Mouse (Mus musculus): ENCODE data around the gene Enpp7.

Gene Enpp7

DNA sequence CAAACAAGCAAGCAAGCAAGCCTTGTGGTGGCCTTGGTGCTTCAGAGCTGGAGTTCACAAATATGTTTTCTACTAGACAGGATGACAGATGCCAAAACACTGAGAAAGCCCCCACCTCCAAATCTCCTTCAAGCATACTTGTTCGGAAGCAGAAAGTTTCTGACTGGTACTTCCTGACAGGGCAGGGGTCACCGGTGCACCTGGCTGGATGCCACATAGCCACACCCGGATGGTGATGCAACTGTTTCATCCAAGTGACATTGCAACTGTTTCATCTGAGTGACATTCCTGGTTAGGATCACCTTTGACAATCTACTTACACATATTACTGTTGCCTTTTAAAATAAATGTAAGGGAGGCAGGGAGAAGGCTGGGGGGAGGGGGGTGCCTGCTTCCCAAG lies 9.2 kb downstream of the Enpp7 start:
- no peak for DNase-seq (ENCODE audit: low spot score)

DNA sequence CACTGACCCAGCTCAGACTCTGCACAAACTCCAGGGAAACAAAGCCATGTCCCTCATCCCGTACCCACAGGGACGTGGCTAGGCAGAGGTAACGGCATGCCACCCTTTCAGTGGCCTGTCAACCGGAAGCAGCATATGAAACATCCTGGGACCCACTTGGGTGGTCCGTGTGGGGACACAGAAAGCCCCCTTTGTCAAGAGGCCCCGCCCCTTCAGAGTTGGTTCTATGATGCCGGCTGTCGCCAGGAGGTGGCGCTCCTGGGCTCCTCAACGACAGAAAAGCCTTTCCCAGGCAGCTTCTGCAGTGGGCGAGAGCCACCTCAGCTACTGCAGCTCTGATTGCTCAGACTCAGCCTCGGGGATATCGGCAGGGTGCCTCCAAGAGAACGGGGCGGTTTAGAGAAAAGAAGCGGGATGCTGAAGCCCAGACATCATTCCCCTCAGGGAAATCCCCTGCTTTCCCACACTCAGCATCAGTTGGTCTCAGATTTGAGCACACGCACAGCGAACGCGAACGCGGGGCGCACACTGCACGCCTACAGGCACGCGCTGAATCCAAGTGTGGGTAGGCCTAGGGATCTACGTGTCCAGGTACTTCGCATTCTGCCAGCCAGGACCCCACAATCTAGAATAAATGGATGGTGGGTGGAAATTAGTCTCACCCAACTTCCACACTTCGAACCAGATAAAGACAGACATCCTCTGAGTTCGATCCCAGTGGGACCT lies 10.7 kb downstream of the Enpp7 start:
- DNase-seq (ENCODE audit: low spot score), result peak; percentile 28

DNA sequence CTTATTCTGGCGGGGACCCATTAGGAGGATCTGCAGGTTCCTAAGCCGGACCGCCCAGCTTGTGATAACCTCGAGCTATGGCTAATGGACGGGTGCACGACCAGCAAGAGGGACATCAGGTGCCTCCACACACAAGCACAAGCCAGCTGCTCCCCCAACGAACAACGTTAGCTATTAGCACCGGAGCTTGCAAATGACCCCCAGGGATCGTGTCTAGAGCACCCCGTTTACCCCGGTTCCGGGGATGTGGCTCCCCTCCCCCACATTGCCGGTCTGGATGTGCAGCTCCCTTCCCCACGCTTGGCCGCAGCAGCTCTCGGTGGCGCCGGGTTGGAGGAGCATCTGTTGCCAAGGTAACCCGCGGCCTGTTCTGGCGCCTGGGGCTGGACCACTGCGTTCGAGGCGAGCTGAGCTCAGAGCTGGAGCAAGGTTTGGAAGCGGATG lies 11.4 kb downstream of the Enpp7 start:
- no peak for DNase-seq (ENCODE audit: low spot score)

DNA sequence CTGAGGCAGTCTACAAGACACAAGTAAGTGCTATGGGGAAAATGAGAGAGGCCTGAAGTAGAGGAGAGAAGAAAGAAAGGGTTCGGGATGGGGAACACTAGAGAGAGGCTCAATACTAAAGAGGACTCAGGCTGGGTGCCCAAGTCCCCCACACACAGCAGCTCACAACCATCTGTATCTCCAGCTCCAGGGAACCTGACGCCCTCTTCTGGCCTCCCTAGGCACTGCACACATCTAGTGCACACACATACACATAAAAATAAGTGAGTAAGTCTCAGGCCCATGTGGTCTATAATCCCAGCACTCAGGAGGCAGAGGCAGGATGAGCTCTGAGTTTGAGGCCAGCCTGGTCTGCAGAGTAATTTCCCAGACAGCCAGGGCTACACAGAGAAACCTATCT lies 12.9 kb downstream of the Enpp7 start:
- DNase-seq (ENCODE audit: low spot score), result no peak

DNA sequence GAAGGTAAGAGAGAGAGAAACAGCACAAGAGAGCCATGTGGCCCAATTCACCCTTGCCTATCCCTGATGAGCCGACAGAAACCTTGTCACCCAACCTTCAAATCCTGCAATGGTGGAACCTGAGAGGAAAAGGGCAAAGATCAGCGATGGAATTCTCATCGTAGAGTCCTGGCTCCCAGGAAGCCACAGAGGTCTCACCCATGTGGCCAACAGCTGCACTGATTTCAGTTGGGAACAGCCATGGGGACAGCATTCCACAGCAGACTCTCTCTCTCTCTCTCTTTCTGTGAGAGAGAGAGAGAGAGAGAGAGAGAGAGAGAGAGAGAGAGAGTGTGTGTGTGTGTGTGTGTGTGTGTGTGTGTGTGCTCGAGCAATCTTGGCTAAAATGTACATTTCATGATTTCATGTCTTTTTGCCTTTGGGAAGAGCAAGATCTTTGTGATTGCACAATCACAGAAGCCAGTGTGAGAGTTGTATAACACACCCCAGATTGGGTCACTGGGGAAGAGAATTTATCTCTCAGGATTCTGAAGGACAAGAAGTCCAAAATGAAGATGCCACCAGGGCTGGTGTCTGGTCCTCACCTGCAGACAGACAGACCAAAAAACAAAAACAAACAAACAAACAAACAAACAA lies 13.6 kb downstream of the Enpp7 start:
- no peak for DNase-seq (ENCODE audit: low spot score)

DNA sequence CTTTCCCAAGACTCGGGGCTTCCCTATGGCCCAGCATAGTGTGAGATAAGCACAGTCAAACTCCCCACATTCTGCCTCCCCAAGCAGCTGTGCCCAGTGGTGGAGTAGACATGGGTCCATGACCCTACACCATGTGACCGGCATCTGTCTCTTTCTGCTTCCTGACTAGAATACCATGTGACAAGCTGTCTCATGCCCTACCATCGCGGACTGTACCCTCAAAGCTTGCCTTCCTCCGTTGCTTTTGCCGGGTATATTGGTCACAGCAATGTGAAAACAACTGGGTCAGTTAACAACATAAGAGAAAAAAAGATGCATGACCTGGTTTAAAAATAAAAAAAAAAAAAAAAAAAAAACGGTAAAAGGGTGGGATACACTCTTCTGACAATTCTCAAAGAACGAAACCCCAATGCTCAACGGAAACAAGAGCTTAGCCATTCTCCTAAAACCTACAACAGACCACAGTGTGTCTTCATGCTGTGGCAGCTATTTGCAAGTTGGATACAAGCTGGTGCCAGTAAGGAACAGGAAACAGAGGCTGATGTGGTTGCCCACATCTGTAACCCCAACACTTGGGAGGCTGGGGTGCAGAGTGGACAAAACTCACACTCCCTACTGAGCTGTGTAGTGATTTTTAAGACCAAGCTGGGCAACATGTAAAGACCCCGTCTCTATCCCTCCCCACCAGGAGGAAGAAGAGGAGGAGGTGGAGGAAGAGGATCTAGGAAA lies 17.7 kb downstream of the Enpp7 start:
- no peak for DNase-seq (ENCODE audit: low spot score)

DNA sequence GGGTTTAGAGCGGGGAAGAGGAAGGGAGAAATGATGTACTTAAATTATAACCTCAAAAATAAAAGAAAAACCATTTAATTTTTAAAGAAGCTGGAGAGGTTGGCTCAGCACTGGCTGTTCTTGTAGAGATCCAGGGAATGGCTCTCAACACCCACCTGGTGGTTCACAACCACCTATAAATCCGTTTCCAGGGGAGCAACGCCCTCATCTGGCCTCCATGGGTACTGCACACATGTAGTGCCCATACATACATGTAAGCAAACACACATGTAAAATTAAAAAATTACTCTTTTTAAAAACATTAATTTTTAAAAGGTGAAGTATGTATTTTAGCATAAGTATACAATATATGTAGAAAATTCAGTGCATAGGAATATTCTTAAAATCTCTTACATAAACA lies 18.5 kb downstream of the Enpp7 start:
- no peak for DNase-seq (ENCODE audit: low spot score)

DNA sequence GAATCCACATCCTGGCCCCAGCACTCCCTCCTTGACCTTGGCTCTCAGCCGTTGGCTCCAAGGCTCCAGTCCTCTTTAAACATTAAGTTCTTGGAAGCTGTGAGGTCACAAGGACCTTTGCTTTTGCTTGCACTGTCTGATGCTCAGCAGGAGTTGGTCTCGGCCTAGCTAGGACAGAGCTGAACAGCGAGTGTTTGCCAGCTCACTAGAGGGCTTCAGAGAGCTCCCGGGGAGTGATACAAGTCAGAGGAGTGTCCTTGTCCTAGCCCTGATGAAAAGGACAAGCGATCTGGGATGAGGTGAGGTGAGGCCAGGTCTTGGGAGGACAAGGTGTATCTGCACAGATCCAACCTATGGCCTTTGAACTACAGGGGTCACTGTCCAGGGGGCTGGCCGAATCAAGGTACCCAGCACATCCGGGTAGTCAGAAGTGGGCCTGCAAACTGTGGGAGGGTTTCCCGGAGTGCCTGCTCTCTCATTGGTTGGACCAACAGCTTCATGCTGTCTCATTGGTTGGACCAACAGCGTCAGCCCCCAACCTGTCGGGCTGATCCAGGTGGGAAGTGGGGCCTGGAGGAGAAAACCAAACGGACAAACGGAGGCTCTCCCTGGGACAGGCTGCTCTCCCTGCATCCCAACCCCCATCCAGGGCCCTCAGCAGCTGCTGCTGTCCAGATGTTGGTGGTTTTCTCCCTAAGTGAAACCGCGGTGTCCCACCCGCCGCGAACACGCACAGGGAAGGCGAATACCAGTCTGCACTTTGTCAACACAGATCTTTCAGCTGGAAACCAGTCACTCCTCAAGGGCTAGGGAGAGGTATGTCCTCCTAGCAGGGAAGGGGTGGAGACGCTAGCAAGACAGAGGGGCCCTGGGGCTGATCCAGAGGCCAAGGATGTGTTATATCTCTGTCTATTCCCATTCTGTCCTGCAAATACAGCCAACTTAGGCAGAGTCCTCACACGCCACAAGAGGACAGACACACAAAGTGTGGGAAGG lies 19.8 kb downstream of the Enpp7 start:
- no peak for DNase-seq (ENCODE audit: low spot score)

DNA sequence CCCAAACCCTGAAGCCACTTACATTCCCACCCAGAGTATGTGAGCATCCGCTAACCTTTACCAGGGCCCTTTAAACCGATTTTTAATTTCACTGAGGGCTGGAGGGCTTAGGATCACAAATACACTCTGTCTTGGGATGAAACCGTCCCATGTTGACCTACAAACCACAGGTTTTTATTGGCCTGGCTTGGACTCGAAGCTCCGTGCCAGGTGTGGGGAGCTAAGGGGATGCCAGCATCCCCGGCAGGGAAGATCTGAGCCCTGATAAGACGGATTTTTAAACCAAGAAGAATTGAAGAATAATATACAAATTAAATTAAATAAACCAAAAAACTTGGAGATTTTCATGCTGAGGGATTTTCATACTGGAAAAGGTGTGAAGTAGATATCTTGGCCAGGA lies 26.5 kb downstream of the Enpp7 start:
- DNase-seq (ENCODE audit: low spot score), result no peak

DNA sequence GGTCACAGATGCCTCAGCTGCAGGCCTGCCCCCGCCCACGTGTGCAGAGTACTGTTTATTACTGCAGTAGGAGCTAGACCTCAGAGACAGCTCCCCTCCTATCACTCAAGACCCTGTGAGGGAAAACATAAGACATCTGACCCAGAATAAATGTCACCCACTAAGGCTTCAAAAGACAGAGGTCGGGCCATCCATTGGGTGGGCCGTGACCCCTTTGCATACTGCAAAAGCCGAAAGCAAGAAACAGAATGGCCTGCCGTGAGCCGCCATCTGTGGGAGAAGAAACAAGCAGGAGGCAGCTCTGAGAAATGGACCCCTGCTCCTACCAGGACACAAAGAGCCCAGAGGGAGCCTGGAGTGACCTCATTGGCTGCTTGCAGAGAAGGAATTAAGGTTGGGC lies 29.5 kb downstream of the Enpp7 start:
- no peak for DNase-seq (ENCODE audit: low spot score)

DNA sequence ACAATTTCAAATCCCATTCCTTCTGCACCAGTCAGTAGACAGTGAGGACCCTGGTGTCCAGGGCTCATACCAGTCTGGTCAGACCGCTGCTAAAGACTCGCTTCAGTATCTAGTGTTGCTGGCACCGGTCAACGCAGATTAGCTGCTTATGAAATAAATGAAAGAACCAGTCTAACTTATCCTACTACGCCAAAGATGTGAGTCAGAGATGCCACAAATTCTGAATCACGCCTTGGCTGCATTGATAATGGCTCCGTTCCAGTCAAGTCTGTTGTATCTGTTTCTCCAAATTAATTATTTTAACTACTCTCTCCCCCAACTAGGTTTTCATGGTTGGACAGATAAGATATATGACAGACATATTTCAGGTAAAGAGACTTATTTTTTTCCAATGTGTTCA lies 33.2 kb downstream of the Enpp7 start:
- no peak for DNase-seq (ENCODE audit: low spot score)

DNA sequence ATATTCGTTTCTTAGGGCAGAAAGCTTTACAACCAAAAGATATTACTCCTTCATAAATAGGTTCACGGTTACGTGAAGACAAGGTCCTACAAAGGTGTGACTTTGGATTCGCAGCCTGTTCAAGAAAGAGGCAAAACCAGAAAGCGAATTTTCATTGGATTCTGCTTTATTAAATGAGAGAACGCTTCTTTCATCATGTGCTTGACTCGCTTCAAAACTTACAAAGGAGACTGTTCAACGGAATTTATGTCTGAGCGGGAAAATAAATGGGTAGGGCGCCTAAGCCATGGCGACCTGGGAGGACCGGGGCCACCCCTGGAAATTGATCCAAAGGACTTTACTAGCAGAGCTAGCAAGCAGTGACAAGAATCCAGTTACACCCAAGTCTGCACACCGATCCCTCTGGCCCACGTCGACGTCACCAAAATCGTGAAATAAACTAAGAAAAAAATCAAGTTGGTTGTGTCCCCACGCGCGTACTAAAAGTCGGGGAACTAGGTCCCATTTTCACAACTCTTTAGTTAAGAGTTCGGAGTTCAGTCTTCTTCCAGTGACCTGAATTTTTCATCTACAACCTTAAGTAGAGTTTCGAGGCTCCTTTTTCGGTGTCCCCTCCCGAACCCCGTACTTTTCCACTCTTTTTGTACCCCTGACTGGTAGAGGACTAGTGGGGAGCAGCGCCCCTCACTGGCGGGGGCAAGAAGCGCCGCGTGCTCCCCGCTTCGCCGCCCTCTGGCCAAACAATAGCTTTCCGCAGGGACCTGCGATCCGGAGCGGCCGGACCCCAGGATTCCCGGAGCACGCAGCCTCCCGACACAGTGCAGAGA lies 34.3 kb downstream of the Enpp7 start:
- DNase-seq (ENCODE audit: low spot score), result no peak

DNA sequence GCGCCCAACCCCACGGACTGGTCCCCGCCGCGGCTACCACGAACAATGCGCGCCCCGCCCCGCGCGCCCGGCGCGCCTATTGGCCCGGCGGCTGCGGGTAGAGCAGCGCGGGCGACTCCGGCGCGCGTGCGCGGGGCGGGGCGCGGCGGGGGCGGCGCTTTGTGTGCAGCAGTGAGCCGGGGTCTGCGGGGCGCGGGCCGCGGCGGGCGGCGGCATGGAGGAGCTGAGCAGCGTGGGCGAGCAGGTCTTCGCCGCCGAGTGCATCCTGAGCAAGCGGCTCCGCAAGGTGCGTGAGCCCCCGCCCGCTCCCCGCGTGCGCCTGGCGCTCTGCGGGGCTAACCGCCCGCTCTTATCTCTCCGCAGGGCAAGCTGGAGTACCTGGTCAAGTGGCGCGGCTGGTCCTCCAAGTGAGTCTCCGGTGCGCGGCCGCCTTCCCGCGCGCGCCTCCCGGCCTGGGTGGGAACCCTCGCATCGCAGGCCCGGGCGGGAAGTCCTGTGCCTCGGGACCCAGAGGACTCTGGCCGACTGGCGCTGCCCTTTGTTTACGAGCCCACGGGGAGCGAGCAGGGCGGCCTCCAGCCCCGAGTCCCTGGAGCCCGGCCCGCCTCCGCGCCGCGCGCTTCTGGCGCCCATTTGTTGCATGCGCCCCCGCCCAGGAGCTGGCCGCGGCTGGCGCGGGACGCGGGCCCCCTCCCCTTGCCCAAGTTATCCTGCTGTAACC lies 35.1 kb downstream of the Enpp7 start, which contains the start of gene Cbx2:
TSS of gene Cbx2 (plus strand) at position 68 of the 721 bp plus-strand sequence.
- no peak for DNase-seq (ENCODE audit: low spot score)

DNA sequence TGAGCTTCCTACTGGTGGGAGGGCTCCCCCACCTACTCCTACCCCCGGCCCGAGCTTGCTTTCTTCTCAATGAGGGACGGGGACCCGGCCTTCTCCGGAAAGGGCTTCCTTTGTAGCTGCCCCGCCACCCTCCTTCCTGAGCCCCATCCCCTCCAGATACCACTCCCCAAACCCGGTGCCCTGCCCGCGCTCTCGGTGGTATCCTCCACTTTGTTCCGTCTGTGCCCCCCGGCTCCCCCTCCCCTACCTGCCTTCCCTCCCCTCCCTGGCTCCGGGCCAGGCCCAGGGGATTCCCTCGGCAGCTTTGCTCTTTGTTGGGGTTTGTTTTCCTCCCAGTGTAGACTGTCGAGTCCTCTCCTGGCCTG lies 35.6 kb downstream of the Enpp7 start:
- DNase-seq (ENCODE audit: low spot score), result no peak

DNA sequence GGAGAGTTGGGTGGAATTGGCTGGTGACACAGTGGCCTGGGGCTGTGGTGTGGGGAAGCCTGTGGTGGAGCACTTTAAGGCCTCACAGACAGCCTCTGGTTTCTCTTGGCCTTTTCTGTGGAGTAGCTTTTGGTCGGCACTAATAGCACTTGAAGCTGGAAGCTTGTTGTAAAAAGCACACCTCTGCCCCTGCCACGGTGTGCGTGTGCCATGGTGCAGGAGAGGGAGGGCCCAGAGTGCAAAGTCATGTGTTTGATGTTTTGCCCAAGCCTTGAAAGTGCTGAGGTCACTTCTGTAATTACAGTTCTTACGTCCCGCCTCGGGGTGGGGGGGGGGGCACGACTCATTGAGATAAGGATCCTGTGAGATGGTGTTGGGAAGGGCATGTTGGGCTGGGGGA lies 36.3 kb downstream of the Enpp7 start:
- DNase-seq (ENCODE audit: low spot score), result no peak

DNA sequence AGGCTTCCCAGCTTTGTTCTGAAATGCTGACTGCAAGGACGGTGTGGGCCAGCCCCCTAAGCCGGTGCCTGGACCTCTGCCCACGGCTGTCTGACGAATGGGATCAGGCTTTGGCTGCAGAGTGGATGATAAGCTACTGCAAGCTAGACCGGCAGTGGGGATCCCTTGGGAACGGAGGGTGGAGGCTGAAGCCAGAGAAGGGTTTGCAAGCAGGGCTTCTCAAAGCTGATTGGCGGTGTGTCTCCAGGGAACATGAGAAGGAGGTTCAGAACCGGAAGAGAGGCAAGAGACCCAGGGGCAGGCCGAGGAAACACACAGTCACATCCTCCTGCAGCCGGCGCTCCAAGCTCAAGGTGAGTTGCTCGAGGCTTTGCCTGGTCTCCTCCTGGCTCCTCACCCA lies 38.2 kb downstream of the Enpp7 start:
- DNase-seq (ENCODE audit: low spot score), result no peak

DNA sequence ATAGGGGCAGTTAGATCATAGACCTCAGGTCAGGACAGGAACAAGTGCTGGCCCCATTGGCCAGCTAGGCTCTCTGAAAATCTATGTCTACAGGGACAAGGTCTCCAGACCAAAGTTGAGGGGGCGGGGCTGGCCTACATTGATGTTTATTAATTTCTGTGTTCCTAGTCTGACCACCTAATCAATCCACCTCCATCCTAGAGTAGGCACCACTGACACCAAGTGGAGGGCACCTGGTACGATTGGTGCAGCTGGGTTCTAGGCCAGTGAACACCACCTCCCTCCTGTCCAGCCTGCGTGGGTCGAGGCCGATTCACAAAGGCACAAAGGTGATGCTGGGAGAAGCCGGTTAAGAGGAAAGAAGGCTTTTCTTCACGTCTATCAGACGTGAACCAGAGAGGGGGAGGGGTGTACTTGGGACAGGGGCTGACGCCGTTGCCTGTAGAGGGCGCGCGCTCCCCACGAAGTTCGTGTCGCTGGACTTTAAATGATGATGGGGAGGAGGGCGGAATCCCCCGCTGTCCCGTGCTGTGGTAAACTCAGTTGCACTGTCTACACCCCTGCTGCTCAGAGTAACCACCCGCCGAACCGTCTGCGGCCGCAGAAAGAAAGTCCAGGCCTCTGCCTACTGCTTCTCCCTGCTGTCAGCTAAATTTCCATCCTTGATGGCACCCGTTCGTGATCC lies 46.0 kb downstream of the Enpp7 start:
- no peak for DNase-seq (ENCODE audit: low spot score)

DNA sequence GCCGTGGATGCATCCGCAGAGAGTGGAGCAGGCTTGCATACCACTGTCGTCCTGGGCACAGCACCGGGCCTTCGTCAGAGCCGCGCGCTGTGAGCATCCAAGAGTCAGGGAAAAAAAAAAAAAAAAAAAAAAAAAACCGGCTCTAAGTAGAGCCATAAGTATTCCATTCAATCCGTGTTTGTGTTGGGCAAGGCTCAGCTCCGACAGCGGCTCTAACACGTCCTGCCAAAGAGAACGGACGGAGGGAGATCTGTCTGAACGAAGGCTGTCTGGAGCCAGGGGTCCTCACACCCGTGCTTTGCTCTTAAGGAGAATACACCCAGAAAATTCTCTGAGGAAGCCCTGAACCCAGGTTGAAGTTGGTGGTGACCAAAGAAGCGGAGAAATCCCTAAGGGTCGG lies 46.6 kb downstream of the Enpp7 start:
- no peak for DNase-seq (ENCODE audit: low spot score)

DNA sequence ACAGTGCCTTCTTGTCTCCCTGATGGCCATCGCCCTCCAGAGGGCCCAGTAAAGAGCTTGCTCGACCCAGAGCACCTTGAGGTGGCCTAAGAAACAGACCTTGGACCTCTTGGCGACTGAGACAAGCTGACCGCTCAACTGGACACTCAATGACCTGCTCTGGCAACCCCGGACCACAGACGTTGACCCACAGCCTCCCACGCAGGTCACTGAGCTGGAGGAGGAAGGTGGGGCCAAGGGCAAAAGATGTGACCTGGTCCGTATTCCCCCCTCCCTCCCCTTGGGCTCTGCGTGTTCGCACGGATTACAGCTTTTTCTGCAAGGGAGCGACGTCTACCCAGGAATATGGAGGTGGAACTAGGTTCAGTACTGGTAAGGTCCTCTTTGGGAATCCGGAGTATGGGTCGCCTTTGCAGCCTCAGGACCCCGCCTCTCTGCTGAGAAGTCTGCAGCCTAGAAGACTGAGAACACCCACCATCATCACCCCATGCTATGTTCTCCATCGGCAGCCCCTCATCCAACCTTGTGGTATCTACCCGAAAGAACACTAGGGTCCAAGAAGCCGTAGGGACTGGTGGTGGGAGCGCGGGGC lies 47.2 kb downstream of the Enpp7 start:
- no peak for DNase-seq (ENCODE audit: low spot score)

Measured in c-Kit-positive CD71-positive TER-119-positive erythroid progenitor cells, embryonic 14.5 days (primary cell).